Mouse (Mus musculus) thymus, postnatal 14 days (tissue): Measurements from ENCODE around the gene Zbtb18.

Source experiments
- DNase-seq: peaks from one replicate; pipeline ENCODE4 v3.0.0; 2021

Zbtb18 gene

GRCm38 (mm10) chr1:177484280-177484679, 42.1 kb downstream of the Zbtb18 start:
- no peak for DNase-seq

GRCm38 (mm10) chr1:177484680-177485079, 42.5 kb downstream of the Zbtb18 start:
- no peak for DNase-seq

- DNase-seq, result no peak
Measured at GRCm38 (mm10) chr1:177489844-177490243, 47.7 kb downstream of the Zbtb18 start.

- no peak for DNase-seq
Measured at GRCm38 (mm10) chr1:177490808-177491207, 48.7 kb downstream of the Zbtb18 start.

- no peak for DNase-seq
Measured at GRCm38 (mm10) chr1:177491280-177491679, 49.1 kb downstream of the Zbtb18 start.

GRCm38 (mm10) chr1:177494306-177494705, 52.2 kb downstream of the Zbtb18 start:
- DNase-seq, result no peak

- DNase-seq, result no peak
Measured at GRCm38 (mm10) chr1:177494913-177495542, 52.9 kb downstream of the Zbtb18 start.
